Mouse (Mus musculus) gastrocnemius, adult 2 months (tissue): ENCODE results near the gene Dusp28. TPM values are rescaled to one million over a fixed set of nuclear protein-coding genes. Genes with fewer than 3 reads are reported as not detected.
A peak's percentile ranks its signal among the peaks of the same experiment; 100 is the strongest.

Experiments used
- DNase-seq: peaks from one replicate; pipeline ENCODE4 v3.0.0; 2022
- H3K27ac ChIP-seq: fragments of 200-600 bp; 2 replicates; pipeline ENCODE4 v1.8.1; 2022; ENCODE audit warnings: mild to moderate bottlenecking
- H3K4me3 ChIP-seq: fragments of 200-600 bp; 2 replicates; pipeline ENCODE4 v1.8.1; 2022; ENCODE audit warnings: mild to moderate bottlenecking, moderate library complexity
- CTCF ChIP-seq: fragments of 200-600 bp; IDR thresholded peaks from 2 replicates; pipeline ENCODE4 v1.8.1; 2022; ENCODE audit warnings: antibody characterized with exemption, mild to moderate bottlenecking, moderate library complexity
- intact Hi-C: fragments of 180-260 bp; cut with DNase I; formaldehyde crosslinking; loops from one replicate; pipeline ENCODE4 v1.15.1; 2025
- total RNA-seq, 2 experiments: library from RNA; stranded (reverse); gene quantifications; 2 replicates each; pipeline ENCODE4 v1.2.3; 2021

Dusp28 gene
- total RNA-seq, 2 experiments from 2014 or later: 21.8 to 24.9 TPM

DNA sequence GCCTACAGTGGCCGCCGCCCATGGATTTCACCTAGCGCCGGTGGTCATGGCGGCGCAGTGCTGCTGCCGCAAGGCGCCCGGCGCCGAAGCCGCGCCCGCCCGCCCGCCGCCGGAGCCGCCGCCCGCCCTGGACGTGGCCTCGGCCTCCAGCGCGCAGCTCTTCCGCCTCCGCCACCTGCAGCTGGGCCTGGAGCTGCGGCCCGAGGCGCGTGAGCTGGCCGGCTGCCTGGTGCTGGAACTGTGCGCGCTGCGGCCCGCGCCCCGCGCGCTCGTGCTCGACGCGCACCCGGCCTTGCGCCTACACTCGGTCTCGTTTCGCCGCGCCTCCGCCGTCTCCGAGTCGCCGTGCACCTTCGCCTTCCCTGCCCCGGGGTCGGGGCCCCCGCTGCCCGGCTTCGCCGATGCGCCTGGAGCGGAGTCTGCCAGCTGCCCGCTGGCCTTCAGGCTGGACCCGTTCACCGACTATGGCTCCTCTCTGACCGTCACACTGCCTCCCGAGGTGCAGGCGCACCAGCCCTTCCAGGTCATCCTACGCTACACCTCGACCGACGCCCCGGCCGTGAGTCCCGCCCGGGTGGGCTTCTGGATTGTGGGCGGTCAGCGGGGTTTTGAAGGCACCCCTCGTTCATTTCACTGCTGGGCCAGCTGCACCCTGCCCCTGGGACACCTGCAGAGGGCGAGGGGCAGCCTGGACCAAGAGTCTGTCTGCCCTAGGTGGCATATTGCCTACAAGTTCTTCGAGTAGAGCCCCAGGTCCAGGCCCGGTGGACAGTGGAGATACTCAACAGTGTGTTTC, 4.3 kb downstream of the Dusp28 start:
- intact Hi-C loops: loop anchor here (2.0 kb wide), 1 partner anchor 24 kb away; the partner anchor contains the start of gene Capn10
- Histone ChIP-seq H3K27ac (peak overlapping the region; percentile 93), H3K4me3 (peak overlapping the region; percentile 96)
- peak; percentile 83 for DNase-seq
- TF ChIP-seq CTCF: no peak

DNA sequence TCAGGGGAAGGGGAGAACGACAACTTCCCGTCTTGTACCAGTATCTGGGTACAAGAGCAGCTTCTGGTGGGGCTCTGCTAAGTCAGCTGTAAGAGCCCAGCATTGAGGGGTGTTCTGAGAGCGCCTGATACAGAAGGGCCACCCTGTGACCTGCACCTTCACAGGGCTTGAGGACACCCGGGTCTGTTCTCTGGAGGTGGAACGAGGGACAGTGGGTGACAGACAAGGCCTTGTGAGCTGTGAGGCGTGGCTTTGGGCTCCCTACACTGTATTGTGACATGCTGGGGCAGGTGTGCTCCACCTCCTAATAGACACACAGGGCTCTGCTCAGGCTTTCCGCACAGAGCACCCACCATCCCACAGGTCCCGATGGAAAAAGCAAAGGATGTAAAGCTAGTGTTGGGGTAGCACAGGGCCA, 4.9 kb downstream of the Dusp28 start:
- no peak for TF ChIP-seq CTCF
- no peak for DNase-seq
- peak overlapping the region; percentile 93 for H3K27ac ChIP-seq
- peak overlapping the region; percentile 96 for H3K4me3 ChIP-seq
- intact Hi-C loops: loop anchor here (2.0 kb wide), 1 partner anchor 23 kb away; the partner anchor contains the start of gene Capn10

DNA sequence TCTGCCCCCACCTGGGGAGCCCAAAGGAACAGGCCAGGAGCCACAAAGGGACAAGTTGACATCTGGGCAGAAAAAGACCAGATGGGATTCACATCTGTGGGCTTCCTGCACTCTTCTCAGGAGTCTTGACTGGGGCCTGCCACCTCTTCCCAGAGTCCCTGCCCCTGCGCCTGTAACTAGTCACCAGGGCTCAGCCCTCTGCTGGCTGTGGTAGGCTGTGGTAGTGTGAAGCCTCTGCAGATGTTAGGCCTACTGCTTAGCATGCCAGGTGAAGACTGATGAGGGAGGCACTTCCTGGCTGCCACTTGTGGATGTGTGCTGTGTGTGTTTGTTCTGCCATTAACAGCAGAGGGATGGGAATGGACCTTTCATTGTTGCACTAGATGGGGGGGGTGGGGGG, 5.5 kb downstream of the Dusp28 start:
- H3K4me3 ChIP-seq: peak overlapping the region; percentile 96
- intact Hi-C loops: no loop called here
- no peak overlapping the region; the same call in 1 of the 2 replicates for H3K27ac ChIP-seq
- no peak for TF ChIP-seq CTCF
- DNase-seq: no peak

DNA sequence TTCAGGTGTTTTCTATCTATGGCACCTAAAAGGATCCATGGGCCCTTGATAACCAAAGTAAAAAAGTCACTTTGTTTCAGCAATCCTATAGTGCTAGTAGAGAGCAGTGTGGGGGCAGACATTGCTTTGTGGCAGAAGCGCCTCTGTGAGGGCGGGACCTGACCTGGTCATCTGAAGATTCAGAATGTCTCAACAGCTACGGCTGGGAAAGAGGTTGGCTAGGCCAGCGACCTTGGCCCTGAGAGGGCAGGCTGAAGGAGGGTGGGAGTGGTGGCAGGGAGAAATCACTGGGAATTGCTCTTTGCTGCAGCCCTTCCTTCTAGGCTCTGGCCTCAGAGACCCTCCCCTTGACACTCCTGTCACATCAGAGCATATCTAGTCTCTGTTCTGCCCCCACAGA, 7.5 kb downstream of the Dusp28 start:
- no peak for DNase-seq
- Histone ChIP-seq H3K4me3 (no peak overlapping the region), H3K27ac (no peak overlapping the region)
- no peak for TF ChIP-seq CTCF
- intact Hi-C loops: no loop called here

DNA sequence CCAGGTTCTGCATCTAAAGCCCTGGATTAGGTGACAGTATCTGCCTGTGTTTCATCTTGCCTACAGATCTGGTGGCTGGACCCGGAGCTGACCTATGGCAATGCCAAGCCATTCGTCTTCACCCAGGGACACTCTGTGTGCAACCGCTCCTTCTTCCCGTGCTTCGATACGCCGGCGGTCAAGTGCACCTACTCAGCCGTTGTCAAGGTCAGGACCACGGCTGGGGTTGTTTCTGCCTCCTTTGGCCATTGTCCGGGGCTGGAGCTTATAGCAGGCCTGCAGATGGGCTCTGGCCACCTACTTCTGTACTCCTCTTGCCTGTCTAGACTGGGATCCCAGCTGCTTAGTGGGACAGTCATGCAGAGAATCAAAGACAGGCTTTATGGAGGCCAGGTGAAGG, 8.2 kb downstream of the Dusp28 start:
- DNase-seq: no peak
- TF ChIP-seq CTCF: no peak
- intact Hi-C loops: no loop called here

DNA sequence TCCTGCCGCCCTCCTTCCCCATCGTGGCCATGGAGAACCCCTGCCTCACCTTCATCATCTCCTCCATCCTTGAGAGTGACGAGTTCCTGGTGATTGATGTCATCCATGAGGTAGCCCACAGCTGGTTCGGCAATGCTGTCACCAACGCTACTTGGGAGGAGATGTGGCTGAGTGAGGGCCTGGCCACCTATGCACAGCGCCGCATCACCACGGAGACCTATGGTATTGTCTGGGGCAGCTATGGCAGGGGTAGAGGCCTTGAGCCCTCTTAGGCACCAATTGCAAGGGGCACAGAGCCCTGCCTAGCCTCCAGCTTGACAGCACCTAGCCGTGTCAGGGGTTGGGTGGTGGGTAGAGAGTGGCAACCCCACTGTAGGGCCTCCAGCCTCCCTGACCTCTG, 9.9 kb downstream of the Dusp28 start:
- Histone ChIP-seq H3K27ac (no peak overlapping the region), H3K4me3 (no peak overlapping the region)
- intact Hi-C loops: no loop called here
- DNase-seq: no peak
- TF ChIP-seq CTCF: no peak

More for the DNA sequence above, 8.2 kb downstream of the Dusp28 start:
- Histone ChIP-seq H3K27ac (no peak overlapping the region), H3K4me3 (no peak overlapping the region)

DNA sequence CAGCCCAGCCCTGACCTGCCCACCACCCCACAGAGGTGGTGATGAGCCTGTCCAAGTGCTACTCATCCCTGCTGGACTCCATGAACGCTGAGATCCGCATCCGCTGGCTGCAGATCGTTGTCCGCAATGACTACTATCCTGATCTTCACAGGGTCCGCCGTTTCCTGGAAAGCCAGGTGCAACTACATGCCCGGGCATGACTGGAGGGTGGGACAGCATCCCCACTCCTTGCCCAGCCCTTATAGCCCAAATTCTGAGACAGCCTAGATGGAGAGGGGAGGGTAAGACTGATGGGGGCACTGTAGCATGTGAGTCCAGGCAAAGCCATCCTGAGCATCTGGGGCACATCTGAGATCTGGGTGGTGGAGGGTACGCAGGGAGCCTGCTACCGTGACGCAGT, 12.4 kb downstream of the Dusp28 start:
- no peak overlapping the region for H3K4me3 ChIP-seq
- DNase-seq: no peak
- TF ChIP-seq CTCF: no peak
- intact Hi-C loops: no loop called here
- H3K27ac ChIP-seq: no peak overlapping the region

DNA sequence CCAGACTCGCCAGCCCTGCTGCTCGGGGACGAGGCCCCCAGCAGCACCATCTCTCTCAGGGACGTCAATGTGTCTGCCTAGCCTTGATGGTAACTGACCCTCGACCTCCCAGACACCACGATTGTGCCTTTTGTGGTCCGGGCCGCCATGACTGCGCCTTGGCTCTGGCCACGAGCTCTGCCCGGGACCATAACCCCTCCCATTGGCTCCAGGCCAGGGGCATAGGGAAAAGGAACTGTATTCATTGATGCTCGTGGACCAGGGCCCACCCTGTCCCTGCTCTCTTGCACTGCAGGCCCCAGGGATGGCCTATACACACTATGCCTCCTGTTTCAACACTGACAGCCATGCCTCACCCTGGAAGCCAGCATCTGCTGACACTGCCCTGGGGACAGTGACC, 13.0 kb downstream of the Dusp28 start:
- Histone ChIP-seq H3K4me3 (no peak overlapping the region), H3K27ac (no peak overlapping the region)
- DNase-seq: peak; percentile 45
- intact Hi-C loops: no loop called here
- no peak for TF ChIP-seq CTCF

DNA sequence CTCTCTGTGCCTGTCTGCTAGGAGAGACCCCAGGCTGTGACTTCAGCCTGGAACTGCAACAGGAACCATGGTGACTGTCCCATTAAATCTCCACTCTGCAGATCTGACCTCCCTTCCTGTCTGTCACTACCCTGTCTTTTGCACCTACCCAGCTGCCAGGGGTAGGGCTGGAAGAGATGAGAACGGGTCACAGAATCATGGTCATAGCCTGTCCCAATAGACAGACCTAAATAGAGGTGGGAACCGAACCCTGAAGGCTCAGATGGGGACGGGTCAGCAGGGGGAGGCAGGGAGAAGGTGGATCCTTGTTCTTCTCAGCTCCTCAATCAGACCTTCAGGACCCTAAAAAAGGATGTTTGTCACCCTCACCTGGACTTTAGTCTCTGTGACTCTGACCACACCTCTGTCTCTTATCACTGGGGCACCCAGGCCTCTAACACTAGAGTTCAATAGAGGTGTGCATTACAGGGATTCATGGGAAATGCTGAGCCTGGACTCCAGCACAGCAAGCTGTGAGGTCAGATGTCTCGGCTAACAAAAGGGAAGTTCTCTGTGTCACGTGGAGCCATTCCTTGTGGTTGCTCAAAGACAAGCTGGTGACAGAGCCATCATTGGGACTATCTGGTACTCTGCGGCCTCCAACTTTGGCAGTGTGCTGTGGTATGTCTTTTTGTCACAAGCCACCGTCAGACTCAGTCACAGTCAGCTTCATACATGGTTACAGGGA, 13.9 kb downstream of the Dusp28 start:
- Histone ChIP-seq H3K4me3 (no peak overlapping the region), H3K27ac (no peak overlapping the region)
- no peak for DNase-seq
- intact Hi-C loops: no loop called here
- no peak for TF ChIP-seq CTCF

DNA sequence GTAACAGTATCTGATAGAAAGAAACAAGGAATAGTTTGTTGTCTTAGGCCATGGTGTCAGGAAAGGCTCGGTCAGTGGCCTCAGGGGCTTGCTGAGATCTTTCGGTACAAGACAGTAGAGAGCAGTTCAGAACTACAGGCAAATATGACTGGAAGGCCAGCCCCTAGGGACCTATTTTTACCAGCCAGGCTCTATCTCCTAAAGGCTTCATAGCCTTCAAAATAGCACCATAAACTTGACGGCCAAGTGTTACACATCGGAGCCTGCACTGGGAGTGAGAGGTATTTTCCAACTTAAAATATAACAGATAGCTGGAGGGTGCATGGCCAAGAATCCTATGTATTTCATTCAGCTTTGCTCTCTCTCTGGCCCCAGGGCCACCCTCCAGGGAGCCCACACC, 14.7 kb downstream of the Dusp28 start:
- no peak overlapping the region for H3K27ac ChIP-seq
- no peak for TF ChIP-seq CTCF
- no peak for DNase-seq
- intact Hi-C loops: no loop called here
- H3K4me3 ChIP-seq: no peak overlapping the region

DNA sequence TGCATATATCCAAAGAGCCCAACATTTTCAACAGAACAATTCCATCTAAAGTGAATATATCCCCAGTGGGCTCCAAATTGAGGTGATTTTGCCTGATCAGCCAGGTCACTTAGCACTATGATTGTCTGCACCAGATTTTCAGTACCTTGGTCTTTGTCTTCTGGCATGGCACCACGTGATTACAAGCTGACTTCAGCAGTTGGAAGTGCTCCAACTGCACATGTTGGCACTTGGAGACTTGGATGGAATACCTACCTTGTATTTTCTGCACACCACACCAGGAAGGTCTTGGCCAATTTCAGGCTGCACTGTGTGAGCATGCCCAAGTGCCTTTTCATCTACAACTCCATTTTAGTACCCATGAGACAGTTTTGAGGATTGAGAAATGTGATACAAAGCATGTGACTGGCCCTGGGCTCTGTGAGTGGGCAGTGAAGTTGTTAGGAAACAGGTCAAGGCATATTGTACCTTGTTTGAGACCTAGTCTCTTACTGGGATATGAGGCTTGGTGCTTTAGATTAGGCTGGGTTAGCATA, 23.5 kb downstream of the Dusp28 start:
- TF ChIP-seq CTCF: no peak
- intact Hi-C loops: no loop called here
- H3K27ac ChIP-seq: no peak overlapping the region
- no peak overlapping the region for H3K4me3 ChIP-seq
- no peak for DNase-seq

DNA sequence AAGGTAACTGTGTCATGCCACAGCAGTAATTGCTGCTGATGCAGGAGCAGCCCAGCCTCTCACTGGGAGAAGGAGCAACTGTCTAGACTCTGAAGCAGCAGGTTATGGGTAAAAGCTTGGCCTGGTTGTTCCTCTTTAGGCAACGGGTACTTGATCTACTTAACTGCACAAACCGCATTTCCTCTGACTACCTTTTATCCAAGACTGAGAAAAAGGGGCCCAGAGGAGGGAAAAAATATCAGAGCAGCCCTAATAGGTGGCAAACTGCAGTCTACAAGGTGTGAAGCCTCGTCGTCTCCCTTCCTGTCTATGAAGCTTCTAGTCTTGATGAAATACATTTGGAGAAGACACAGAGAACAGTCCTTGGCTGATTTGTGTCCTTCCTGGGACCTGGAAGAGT, 26.8 kb downstream of the Dusp28 start:
- TF ChIP-seq CTCF: no peak
- intact Hi-C loops: loop anchor here (2.0 kb wide), 1 partner anchor 23 kb away; the partner anchor contains the start of gene Rnpepl1
- DNase-seq: no peak
- Histone ChIP-seq H3K4me3 (peak overlapping the region; percentile 97), H3K27ac (peak overlapping the region; percentile 99)
